Mouse (Mus musculus) stomach, embryonic 14.5 days (tissue): ENCODE measurements around the gene Zfp423. TPM values are rescaled to one million over a fixed set of nuclear protein-coding genes. Genes with fewer than 3 reads are reported as not detected.
A peak's percentile ranks its signal among the peaks of the same experiment; 100 is the strongest.

ENCODE experiments used
- ATAC-seq: fragments of 200-750 bp; cut with Nextera tagmentation; 2 replicates; pipeline ENCODE4 v1.8.0; 2017; ENCODE audit warnings: low read depth, moderate TSS enrichment; ENCODE audit not compliant: insufficient number of reproducible peaks, insufficient read depth, low FRiP score
- H3K27ac ChIP-seq: fragments of 300-500 bp; sonication (generic); 2 replicates; pipeline ENCODE4 v1.5.1; 2014; ENCODE audit warnings: mild to moderate bottlenecking, low read length, moderate library complexity, mixed read lengths
- H3K27me3 ChIP-seq: fragments of 300-500 bp; sonication (generic); 2 replicates; pipeline ENCODE4 v1.6.1; 2014; ENCODE audit warnings: low read length, control low read depth, mixed read lengths; ENCODE audit not compliant: control insufficient read depth, insufficient read depth
- H3K36me3 ChIP-seq: fragments of 300-500 bp; sonication (generic); 2 replicates; pipeline ENCODE4 v1.6.1; 2014; ENCODE audit warnings: mild to moderate bottlenecking, control low read depth, low read length, moderate library complexity, mixed read lengths; ENCODE audit not compliant: control insufficient read depth, insufficient read depth
- H3K4me1 ChIP-seq: fragments of 300-500 bp; sonication (generic); 2 replicates; pipeline ENCODE4 v1.6.1; 2014; ENCODE audit warnings: low read length, control low read depth, mixed read lengths; ENCODE audit not compliant: control insufficient read depth, insufficient read depth
- H3K4me2 ChIP-seq: fragments of 300-500 bp; sonication (generic); replicated peaks from 2 replicates; pipeline ENCODE4 v1.6.1; 2014; ENCODE audit warnings: low read depth, low read length, control low read depth
- H3K4me3 ChIP-seq: fragments of 300-500 bp; sonication (generic); 2 replicates; pipeline ENCODE4 v1.5.1; 2014; ENCODE audit warnings: low read depth, low read length, control low read depth
- H3K9ac ChIP-seq: fragments of 300-500 bp; sonication (generic); replicated peaks from 2 replicates; pipeline ENCODE4 v1.6.1; 2014; ENCODE audit warnings: low read depth, mild to moderate bottlenecking, control low read depth, low read length, moderate library complexity, mixed read lengths
- H3K9me3 ChIP-seq: fragments of 300-500 bp; sonication (generic); 2 replicates; pipeline ENCODE4 v1.6.1; 2016; ENCODE audit warnings: low read depth, low read length, control low read depth; ENCODE audit not compliant: control insufficient read depth
- WGBS: fragments of 180-500 bp; shearing (Covaris S2); extraction: QIAGEN DNeasy Blood & Tissue Kit; methylation state at CpG from one replicate; pipeline ENCODE4 v1.1.7; 2014; 5-methylcytosine and 5-hydroxymethylcytosine counted together
- polyA plus RNA-seq: library from polyadenylated mRNA; unstranded; fragments of >200 nt; fragmentation: Nextera tagmentation; extraction: Ambion mirVana; gene quantifications from 2 replicates; pipeline ENCODE4 v1.2.1, GENCODE M21; 2014

Zfp423 gene
- polyA plus RNA-seq, 1 experiment from 2014 or later, result 13.6 TPM

- H3K9ac ChIP-seq, result no peak overlapping the region
- H3K27ac ChIP-seq, result no peak overlapping the region
- no peaks in the 10 kb centered on the region for H3K9me3 ChIP-seq
- no peak for ATAC-seq
- H3K4me1 ChIP-seq, result no peaks in the 10 kb centered on the region
- H3K36me3 ChIP-seq, result no peaks in the 10 kb centered on the region
- H3K4me3 ChIP-seq, result no peak overlapping the region
- no peaks in the 10 kb centered on the region for H3K27me3 ChIP-seq
- no peak overlapping the region for H3K4me2 ChIP-seq
- 84% methylated on average over 2 of the region's 2 CpGs for WGBS
Measured at GRCm38 (mm10) chr8:87812069-87812449, 147.3 kb downstream of the Zfp423 start.

- no peak overlapping the region for H3K9ac ChIP-seq
- 79% methylated on average over 17 of the region's 17 CpGs for WGBS
- no peak for ATAC-seq
- H3K27ac ChIP-seq, result no peak overlapping the region
- no peaks in the 10 kb centered on the region for H3K27me3 ChIP-seq
- no peaks in the 10 kb centered on the region for H3K36me3 ChIP-seq
- no peaks in the 10 kb centered on the region for H3K9me3 ChIP-seq
- no peak overlapping the region for H3K4me3 ChIP-seq
- no peak overlapping the region for H3K4me2 ChIP-seq
- H3K4me1 ChIP-seq, result no peaks in the 10 kb centered on the region
Measured at GRCm38 (mm10) chr8:87811399-87812068, 147.9 kb downstream of the Zfp423 start.

- WGBS, result 77% methylated on average over 6 of the region's 6 CpGs
- no peak for ATAC-seq
- no peak overlapping the region for H3K4me2 ChIP-seq
Measured at GRCm38 (mm10) chr8:87810771-87811170, 148.6 kb downstream of the Zfp423 start.

GRCm38 (mm10) chr8:87804327-87804900, 155.0 kb downstream of the Zfp423 start:
- peaks cover 18% of the 10 kb centered on the region for H3K4me1 ChIP-seq
- H3K4me3 ChIP-seq, result no peak overlapping the region
- H3K9ac ChIP-seq, result no peak overlapping the region
- no peaks in the 10 kb centered on the region for H3K36me3 ChIP-seq
- no peaks in the 10 kb centered on the region for H3K9me3 ChIP-seq
- H3K27ac ChIP-seq, result peak overlapping the region; percentile 39; the same call in 1 of the 2 replicates
- no peaks in the 10 kb centered on the region for H3K27me3 ChIP-seq
- 28% methylated on average over 11 of the region's 11 CpGs for WGBS
- H3K4me2 ChIP-seq, result no peak overlapping the region
- ATAC-seq, result peak; percentile 64; the same call in 1 of the 2 replicates

More at GRCm38 (mm10) chr8:87810771-87811170, 148.6 kb downstream of the Zfp423 start:
- Histone ChIP-seq H3K27ac (no peak overlapping the region), H3K4me1 (0 out of 2 replicates have a peak, but pooled peaks cover 3% of the 10 kb centered on the region), H3K9ac (no peak overlapping the region), H3K9me3 (no peaks in the 10 kb centered on the region), H3K4me3 (no peak overlapping the region), H3K36me3 (no peaks in the 10 kb centered on the region), H3K27me3 (no peaks in the 10 kb centered on the region)

GRCm38 (mm10) chr8:87803437-87803836, 156.0 kb downstream of the Zfp423 start:
- no peaks in the 10 kb centered on the region for H3K9me3 ChIP-seq
- H3K4me1 ChIP-seq, result peaks cover 18% of the 10 kb centered on the region
- no peak overlapping the region for H3K9ac ChIP-seq
- no peak for ATAC-seq
- no peaks in the 10 kb centered on the region for H3K36me3 ChIP-seq
- no peaks in the 10 kb centered on the region for H3K27me3 ChIP-seq
- H3K27ac ChIP-seq, result no peak overlapping the region
- H3K4me2 ChIP-seq, result no peak overlapping the region
- WGBS, result 61% methylated on average over 10 of the region's 10 CpGs
- H3K4me3 ChIP-seq, result no peak overlapping the region

- H3K4me3 ChIP-seq, result no peak overlapping the region
- H3K9me3 ChIP-seq, result no peaks in the 10 kb centered on the region
- no peak overlapping the region for H3K9ac ChIP-seq
- H3K36me3 ChIP-seq, result no peaks in the 10 kb centered on the region
- no peaks in the 10 kb centered on the region for H3K27me3 ChIP-seq
- 60% methylated on average over 3 of the region's 3 CpGs for WGBS
- H3K4me2 ChIP-seq, result no peak overlapping the region
- H3K4me1 ChIP-seq, result peaks cover 18% of the 10 kb centered on the region
- H3K27ac ChIP-seq, result no peak overlapping the region
- ATAC-seq, result no peak
Measured at GRCm38 (mm10) chr8:87802571-87802970, 156.8 kb downstream of the Zfp423 start.

- 91% methylated on average over 11 of the region's 11 CpGs for WGBS
- H3K4me2 ChIP-seq, result no peak overlapping the region
- no peak overlapping the region for H3K27ac ChIP-seq
- H3K9ac ChIP-seq, result no peak overlapping the region
- H3K4me1 ChIP-seq, result peaks cover 10% of the 10 kb centered on the region
- H3K36me3 ChIP-seq, result no peaks in the 10 kb centered on the region
- no peak for ATAC-seq
- no peak overlapping the region for H3K4me3 ChIP-seq
- no peaks in the 10 kb centered on the region for H3K27me3 ChIP-seq
- H3K9me3 ChIP-seq, result no peaks in the 10 kb centered on the region
Measured at GRCm38 (mm10) chr8:87800121-87800520, 159.3 kb downstream of the Zfp423 start.

GRCm38 (mm10) chr8:87796234-87796633, 163.2 kb downstream of the Zfp423 start:
- Histone ChIP-seq H3K4me3 (no peak overlapping the region), H3K27ac (no peak overlapping the region), H3K4me1 (no peaks in the 10 kb centered on the region), H3K4me2 (no peak overlapping the region), H3K9ac (no peak overlapping the region), H3K9me3 (no peaks in the 10 kb centered on the region), H3K27me3 (no peaks in the 10 kb centered on the region), H3K36me3 (no peaks in the 10 kb centered on the region)
- ATAC-seq, result no peak
- WGBS, result 79% methylated on average over 7 of the region's 7 CpGs
